ENCODE assay signal across 28 mouse cellular contexts in the genomic region with DNA sequence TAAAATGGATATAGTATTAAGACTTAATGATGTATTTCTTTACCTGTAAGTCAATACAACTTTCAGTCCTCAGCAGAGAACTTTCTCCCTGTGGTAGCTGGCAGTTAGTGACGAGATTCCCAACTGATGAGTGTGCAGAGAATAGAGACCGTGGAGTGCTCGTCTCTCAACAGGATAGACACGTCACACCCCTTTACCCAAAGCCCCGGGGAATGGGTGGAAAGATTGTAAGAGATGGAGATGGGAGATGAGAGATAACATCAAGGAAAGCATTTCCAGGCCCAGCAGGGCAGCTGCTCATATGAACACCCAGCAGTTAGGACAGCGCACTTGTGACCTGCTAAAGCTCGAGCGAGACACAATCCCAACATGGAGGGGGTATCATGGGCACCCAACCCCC. TPM values are rescaled to one million over a fixed set of nuclear protein-coding genes. Genes with fewer than 3 reads are reported as not detected.
DNase-seq lines count a peak whose midpoint lies in the region; TF ChIP-seq lines count a peak whose summit lies in the region.
"Had no signal": no experiment of that assay in that cellular context is flagged by ENCODE, and none has a peak within 500 bp of the region (broad histone marks: within the 10 kb centered on the region; RNA-seq: fewer than 3 reads in every experiment).

No protein-coding gene starts in this region.

- no peak overlapping the region for H3K9ac ChIP-seq in ES-Bruce4 (ENCODE audit: low read depth, poor library complexity, severe bottlenecking)
- H3K9ac ChIP-seq: embryonic facial prominence, embryonic 13.5 days; embryonic facial prominence, embryonic 15.5 days; forebrain, embryonic 12.5 days had no signal

- TF ChIP-seq CTCF in ES-Bruce4 (IDR thresholded peaks at IDR 0.05; ENCODE audit: low read depth, low read length): no peak

- intact Hi-C loops in heart, postnatal 10 days (cut with DNase I): no loop called here

- TF ChIP-seq EP300 in ES-Bruce4 (IDR thresholded peaks at IDR 0.05; ENCODE audit: insufficient read depth, low read depth, low read length): no peak

- H3K9me3 ChIP-seq in heart, embryonic 10.5 days: no peaks in the 10 kb centered on the region
- H3K9me3 ChIP-seq in ES-Bruce4 (replicated peaks; ENCODE audit: control insufficient read depth, insufficient read depth, low read length, poor library complexity, severe bottlenecking): no peaks in the 10 kb centered on the region
- H3K9me3 ChIP-seq: embryonic facial prominence, embryonic 13.5 days; embryonic facial prominence, embryonic 15.5 days; forebrain, embryonic 10.5 days; forebrain, embryonic 12.5 days; G1E had no signal

- WGBS in heart, embryonic 10.5 days: 53% methylated on average over 8 of the region's 8 CpGs

- H3K36me3 ChIP-seq in heart, embryonic 10.5 days: no peaks in the 10 kb centered on the region
- H3K36me3 ChIP-seq in ES-Bruce4 (ENCODE audit: control insufficient read depth, insufficient read depth, low read length, poor library complexity, severe bottlenecking): no peaks in the 10 kb centered on the region
- H3K36me3 ChIP-seq: embryonic facial prominence, embryonic 13.5 days; embryonic facial prominence, embryonic 15.5 days; forebrain, embryonic 10.5 days; forebrain, embryonic 12.5 days; G1E had no signal

- no peak for TF ChIP-seq POLR2A in ES-Bruce4 (IDR thresholded peaks at IDR 0.05; ENCODE audit: insufficient read depth, low read length)

- H3K4me1 ChIP-seq in heart, embryonic 10.5 days: 0 out of 2 replicates have a peak, but pooled peaks cover 4% of the 10 kb centered on the region
- H3K4me1 ChIP-seq in ES-Bruce4 (ENCODE audit: control insufficient read depth, insufficient read depth, low read length): peaks cover 1% of the 10 kb centered on the region
- H3K4me1 ChIP-seq: embryonic facial prominence, embryonic 15.5 days; forebrain, embryonic 10.5 days; forebrain, embryonic 12.5 days had no signal

- H3K4me3 ChIP-seq in heart, embryonic 10.5 days: no peak overlapping the region
- H3K4me3 ChIP-seq in ES-Bruce4 (ENCODE audit: low read depth, low read length): 0 out of 2 replicates have a peak overlapping the region, but pooled peaks have one; percentile 4
- H3K4me3 ChIP-seq: embryonic facial prominence, embryonic 13.5 days; embryonic facial prominence, embryonic 15.5 days; erythroblast, embryonic 14.5 days; forebrain, embryonic 10.5 days; forebrain, embryonic 12.5 days had no signal

- peak; percentile 71 for DNase-seq in heart, embryonic 10.5 days (ENCODE audit: low spot score)
- no peak for DNase-seq in heart, postnatal 10 days
- peak; percentile 23 for DNase-seq in ZHBTc4 (ENCODE audit: low read depth, low spot score)
- no peak for DNase-seq in layer of hippocampus, adult 9-11 months
- no peak for DNase-seq in kidney, postnatal 36 days
- DNase-seq: adrenal gland, adult 2 months; adrenal gland, postnatal 10 days; adrenal gland, postnatal 25 days; B cell, adult 2 months; cerebellum, adult 11 months; cerebellum, adult 18-20 months; cerebellum, adult 8-10 months; cerebellum, adult 9-11 months; cerebellum, postnatal 14 days; cerebellum, postnatal 36 days; embryo, embryonic 11 days had no signal

- no peaks in the 10 kb centered on the region for H3K27me3 ChIP-seq in heart, embryonic 10.5 days (ENCODE audit: insufficient read depth, poor library complexity, severe bottlenecking)
- no peaks in the 10 kb centered on the region for H3K27me3 ChIP-seq in ES-Bruce4 (ENCODE audit: control insufficient read depth, insufficient read depth, low read length, poor library complexity, severe bottlenecking)
- H3K27me3 ChIP-seq: CH12.LX; embryonic facial prominence, embryonic 13.5 days; embryonic facial prominence, embryonic 15.5 days; forebrain, embryonic 12.5 days had no signal

- no peak overlapping the region for H3K27ac ChIP-seq in heart, embryonic 10.5 days
- H3K27ac ChIP-seq in ES-Bruce4 (ENCODE audit: insufficient read depth, low read length): no peak overlapping the region
- H3K27ac ChIP-seq: embryonic facial prominence, embryonic 13.5 days; embryonic facial prominence, embryonic 15.5 days; forebrain, embryonic 10.5 days; forebrain, embryonic 12.5 days had no signal

RNA-seq across cellular contexts. Expression of gene Tmem45b, which starts 20.0 kb away (rescaled TPM):
- 0.07 TPM in 1 of 2 replicates, not detected in the other for polyA plus RNA-seq in heart, embryonic 10.5 days (2016; fragmentation: Nextera tagmentation; extraction: Ambion mirVana)
- 1 to 10 TPM in 1 of 2 experiments, under 1 TPM in 1; 0.22 to 1.8 TPM for total RNA-seq in heart, postnatal 10 days (2021)
- polyA plus RNA-seq in ES-Bruce4 (2011; ENCODE audit: insufficient read depth, insufficient read length, low read depth, missing spikeins): 1.6 and 1.8 TPM in 2 replicates
- total RNA-seq: CH12.LX; common myeloid progenitor, adult 5-6 weeks had no signal
- polyA plus RNA-seq: CD4-positive, CD25-positive, alpha-beta regulatory T cell, adult 4 months; erythroblast, embryonic 14.5 days; forebrain, embryonic 10.5 days; forebrain, embryonic 14.5 days; G1E; Patski had no signal

RNA-seq across cellular contexts. Expression of gene Nfrkb, which starts 58.2 kb away (rescaled TPM):
- 15.2 and 16.1 TPM in 2 replicates for polyA plus RNA-seq in heart, embryonic 10.5 days (2016; fragmentation: Nextera tagmentation; extraction: Ambion mirVana)
- 10 to 100 TPM; 16.0 to 17.8 TPM for total RNA-seq in heart, postnatal 10 days (2021)
- polyA plus RNA-seq in ES-Bruce4 (2011; ENCODE audit: insufficient read depth, insufficient read length, low read depth, missing spikeins): 26.3 and 26.6 TPM in 2 replicates

Comparison
In these comparisons a context has a peak if more than half of its experiments do, and no peak if none do; other contexts are left out.
1. DNase-seq: peak in heart, embryonic 10.5 days (single experiment) and ZHBTc4 (single experiment); none in heart, postnatal 10 days (0 of 2), layer of hippocampus, adult 9-11 months (single experiment) and kidney, postnatal 36 days (0 of 2).